Mouse (Mus musculus): ENCODE measurements around the gene Gm49450. TPM values are rescaled to one million over a fixed set of nuclear protein-coding genes. Genes with fewer than 3 reads are reported as not detected.

The Gm49450 gene
- polyA plus RNA-seq (2014; fragmentation: Illumina TruSeq; extraction: RNeasy Lipid Tissue Mini Kit (QIAGEN cat#74804); ENCODE audit: low read depth, low replicate concordance), result not detected

DNA sequence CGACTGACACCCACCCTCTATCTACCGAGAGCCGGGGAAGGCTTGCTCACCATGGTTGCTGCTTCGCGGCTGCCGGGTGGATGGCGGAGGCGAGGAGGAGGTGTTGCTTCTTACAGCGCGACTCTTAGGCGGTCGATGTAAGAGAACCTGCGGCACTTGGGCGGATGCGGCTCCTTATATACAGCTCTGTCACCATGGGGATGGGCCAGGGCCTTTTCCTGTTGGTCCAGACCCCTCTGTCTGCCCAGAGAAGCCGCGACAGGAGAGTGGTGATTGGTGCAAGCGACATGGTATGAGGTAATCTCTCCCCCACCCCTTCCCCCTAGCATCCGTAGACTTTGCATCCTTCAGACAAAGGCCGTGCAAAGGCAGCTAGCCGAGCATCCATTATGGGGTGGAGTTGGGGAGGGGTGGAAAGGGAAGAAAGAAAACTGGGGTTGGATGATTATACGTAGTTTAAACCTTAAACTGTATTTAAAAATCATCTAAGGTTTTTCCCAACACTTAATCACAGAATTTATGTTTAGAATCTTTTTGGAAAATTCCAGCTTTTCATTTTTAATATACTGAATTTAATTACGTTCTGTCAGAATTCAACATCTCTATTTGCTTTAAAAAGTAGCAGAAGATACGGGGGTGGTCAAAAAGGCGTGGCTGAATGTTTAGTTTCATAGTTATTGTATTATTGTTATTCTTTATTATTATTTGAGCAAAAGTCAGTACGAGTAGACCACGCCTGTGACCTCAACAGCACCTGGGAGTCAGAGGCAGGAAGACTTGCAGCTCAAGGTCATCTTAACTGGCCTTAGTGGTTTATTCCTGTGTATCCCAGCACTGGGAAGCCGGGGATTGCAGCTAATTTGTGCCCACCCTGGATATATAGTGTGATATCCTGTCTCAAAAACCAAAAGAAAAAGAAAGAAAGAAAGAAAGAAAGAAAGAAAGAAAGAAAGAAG, at the start of gene Gm49450, which contains the start of gene Tuba1a:
Gene Gm49450, minus strand, starts transcription at position 151 of the 956 bp plus-strand sequence.
Gene Tuba1a, minus strand, starts transcription at position 303 of the 956 bp plus-strand sequence.

DNA sequence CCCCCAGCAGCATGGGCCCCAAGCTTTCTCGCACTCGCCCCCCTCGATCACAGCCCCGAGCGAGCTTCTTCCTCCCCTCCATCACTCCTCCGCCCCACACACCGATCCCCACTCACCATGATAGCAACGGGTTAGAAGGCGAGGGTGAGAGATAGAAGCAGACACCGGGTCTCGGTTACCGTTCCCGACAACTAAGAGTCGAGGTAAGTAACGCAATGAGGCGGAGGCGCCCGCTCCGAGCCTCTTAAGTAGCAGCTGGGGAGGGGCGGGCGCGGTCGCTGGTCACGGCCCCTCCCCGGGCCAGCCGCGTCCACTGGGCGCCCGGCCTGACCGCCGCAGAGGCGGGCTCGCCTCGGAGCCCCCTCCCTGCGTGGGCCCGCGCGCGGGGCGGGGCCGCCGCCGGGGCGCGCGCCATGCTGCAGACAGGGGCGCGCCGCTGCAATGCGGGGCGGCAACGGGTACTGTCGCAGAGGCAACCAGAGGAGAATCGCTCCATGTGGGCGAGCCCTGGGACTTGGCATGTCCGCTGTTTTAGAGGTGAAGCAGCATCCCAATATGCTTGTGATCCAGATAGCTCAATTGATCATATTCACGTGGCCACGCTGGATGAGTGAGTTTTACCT, 19.0 kb downstream of the Gm49450 start, which contains the start of gene Tuba1b:
Gene Tuba1b, minus strand, starts transcription at position 349 of the 623 bp plus-strand sequence.

DNA sequence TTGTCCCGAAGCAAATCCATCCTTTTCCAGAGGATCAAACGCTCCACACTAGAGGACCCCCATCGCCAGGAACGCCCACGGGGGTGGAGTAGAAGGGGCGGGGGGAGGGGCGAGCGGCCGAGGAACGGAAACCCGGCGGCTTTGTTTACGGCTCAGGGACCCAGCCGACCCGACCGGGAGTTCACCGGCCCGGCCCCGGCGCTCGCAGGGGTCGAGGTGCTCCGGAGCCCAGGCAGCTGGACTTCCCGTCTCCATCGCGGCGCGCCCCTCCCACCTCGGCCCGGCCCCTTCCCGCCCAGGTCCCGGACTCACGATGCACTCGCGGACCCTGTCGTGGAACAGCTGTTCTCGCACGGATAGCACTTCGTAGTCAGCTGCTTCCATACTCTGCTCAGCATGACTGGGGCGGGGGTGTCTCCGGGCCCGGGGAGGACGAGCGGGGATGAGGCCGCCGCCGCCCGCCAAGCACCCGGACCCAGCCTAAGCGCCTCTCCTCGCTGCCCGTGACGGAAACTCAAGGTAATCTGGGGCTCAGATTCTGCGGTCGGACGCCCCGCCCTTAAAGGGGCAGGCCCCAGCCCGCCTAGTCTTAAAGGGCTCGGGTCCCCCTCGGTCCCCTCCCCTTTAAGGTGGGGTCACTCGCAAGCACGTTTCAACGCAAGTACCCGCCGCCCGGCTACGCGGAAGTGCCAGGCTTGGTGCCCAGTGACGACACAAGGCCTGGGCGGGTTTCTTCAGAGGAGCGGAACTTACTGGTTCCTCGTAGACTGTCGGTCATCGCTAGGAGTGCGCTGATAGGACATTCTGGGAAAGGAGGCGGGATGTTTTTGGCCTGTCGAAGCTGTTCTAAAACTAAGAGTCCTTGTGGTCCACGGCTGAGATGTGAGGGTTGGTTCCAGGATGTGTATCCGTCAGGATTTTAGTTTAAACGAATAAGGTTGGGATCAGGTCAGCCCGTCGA, 35.5 kb downstream of the Gm49450 start, which contains the start of gene Lmbr1l:
Gene Lmbr1l, minus strand, starts transcription at position 694 of the 961 bp plus-strand sequence.

DNA sequence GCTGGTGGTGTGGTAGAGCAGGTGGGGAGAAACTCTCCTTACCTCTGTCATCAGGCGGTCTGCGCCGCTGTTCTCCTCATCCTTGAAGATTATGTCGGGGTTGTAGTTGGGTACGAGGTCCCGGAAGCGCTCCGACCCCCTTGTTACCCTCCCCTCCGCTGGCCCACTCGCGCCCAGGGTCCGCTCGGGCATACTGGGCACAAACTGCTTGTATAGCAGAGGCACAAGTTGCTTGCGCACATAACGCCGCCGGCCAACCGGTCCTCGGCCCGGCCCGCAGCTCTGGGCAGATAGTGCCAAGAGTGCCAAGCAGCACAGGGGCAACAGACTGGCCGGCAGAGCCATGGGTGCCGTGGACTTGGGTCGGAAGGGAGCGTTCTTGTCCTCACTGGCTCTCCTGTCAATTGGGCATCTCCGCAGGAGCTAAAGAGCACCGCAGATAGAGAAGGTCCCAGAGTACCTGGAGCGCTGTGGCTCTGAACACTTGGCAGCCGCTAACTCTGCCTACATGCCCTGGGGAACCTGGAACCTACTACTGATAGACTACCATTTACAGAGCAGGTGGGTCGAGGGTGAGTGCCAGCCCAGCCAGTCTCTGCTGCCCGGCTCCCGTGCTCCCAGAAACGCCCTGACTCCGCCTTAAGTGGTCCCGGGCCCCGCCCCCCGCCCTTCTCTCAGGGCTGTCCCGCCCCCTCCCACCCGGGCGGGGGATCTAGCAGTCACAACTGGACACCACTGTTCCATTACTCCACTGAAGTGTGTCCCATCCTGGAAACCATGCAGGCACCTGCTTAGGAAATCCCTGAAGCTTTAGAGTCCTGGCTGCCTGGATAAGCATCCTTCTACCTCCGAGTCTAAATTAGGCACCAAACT, 55.2 kb downstream of the Gm49450 start, which contains the start of gene Dhh:
Gene Dhh, minus strand, starts transcription at position 613 of the 873 bp plus-strand sequence.

DNA sequence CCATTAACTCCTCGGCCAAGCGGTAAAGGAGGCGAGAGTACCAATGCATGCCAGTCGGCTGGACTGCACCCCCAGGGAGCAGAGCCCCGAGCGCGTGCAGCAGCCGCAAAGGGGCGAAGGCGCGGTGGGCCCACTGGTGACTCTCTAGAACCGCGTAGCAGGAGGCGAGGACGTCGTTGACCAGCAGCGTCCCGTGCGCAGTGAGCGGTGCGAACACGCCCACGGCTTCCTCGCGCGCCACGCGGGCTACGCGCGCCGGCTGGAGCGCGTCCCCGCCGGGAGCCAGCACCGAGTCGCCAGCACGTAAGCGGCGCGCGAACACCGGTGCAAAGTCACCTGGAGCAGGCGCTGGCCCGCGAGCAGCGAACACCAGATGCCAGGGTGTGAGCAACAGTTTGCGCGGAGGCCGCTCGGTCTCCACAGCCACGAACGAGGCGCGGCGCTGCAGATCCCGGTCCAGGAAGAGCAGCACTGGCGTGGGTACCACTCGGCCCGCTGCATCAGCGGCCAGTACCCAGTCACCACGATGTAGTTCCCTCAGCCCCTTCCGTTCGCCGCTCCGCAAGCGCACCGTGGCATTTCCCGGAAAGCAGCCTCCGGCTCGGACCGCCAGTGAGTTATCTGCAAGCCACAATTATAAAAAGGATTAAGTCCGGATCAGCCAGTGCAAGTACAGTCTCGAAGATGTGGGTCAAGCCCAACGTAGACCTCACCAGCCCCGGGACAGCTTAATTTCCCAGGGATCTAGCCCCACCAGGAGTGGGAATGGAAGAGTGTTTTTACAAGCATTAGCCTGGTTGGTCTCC, 59.2 kb downstream of the Gm49450 start, which contains the start of gene Rhebl1:
Gene Rhebl1, minus strand, starts transcription at position 601 of the 806 bp plus-strand sequence.

Other genes starting within 250 kb of the Gm49450 start
- not detected for gene Ccdc65, start 245.3 kb downstream of the Gm49450 start, polyA plus RNA-seq (2014; fragmentation: Illumina TruSeq; extraction: RNeasy Lipid Tissue Mini Kit (QIAGEN cat#74804); ENCODE audit: low read depth, low replicate concordance)
- gene Fkbp11, start 225.4 kb downstream of the Gm49450 start, polyA plus RNA-seq (2014; fragmentation: Illumina TruSeq; extraction: RNeasy Lipid Tissue Mini Kit (QIAGEN cat#74804); ENCODE audit: low read depth, low replicate concordance), result not detected
- gene Arf3, start 190.3 kb downstream of the Gm49450 start, polyA plus RNA-seq (2014; fragmentation: Illumina TruSeq; extraction: RNeasy Lipid Tissue Mini Kit (QIAGEN cat#74804); ENCODE audit: low read depth, low replicate concordance), result 59.2 TPM
- gene Wnt10b, start 175.4 kb downstream of the Gm49450 start, polyA plus RNA-seq (2014; fragmentation: Illumina TruSeq; extraction: RNeasy Lipid Tissue Mini Kit (QIAGEN cat#74804); ENCODE audit: low read depth, low replicate concordance), result 0.23 TPM
- not detected for gene Wnt1, start 163.7 kb downstream of the Gm49450 start, polyA plus RNA-seq (2014; fragmentation: Illumina TruSeq; extraction: RNeasy Lipid Tissue Mini Kit (QIAGEN cat#74804); ENCODE audit: low read depth, low replicate concordance)
- gene Ddn, start 144.1 kb downstream of the Gm49450 start, polyA plus RNA-seq (2014; fragmentation: Illumina TruSeq; extraction: RNeasy Lipid Tissue Mini Kit (QIAGEN cat#74804); ENCODE audit: low read depth, low replicate concordance), result not detected
- 69.0 TPM for gene Prkag1, start 122.0 kb downstream of the Gm49450 start, polyA plus RNA-seq (2014; fragmentation: Illumina TruSeq; extraction: RNeasy Lipid Tissue Mini Kit (QIAGEN cat#74804); ENCODE audit: low read depth, low replicate concordance)
- gene Kmt2d, start 82.3 kb downstream of the Gm49450 start, polyA plus RNA-seq (2014; fragmentation: Illumina TruSeq; extraction: RNeasy Lipid Tissue Mini Kit (QIAGEN cat#74804); ENCODE audit: low read depth, low replicate concordance), result 2.3 TPM
- 1.5 TPM for gene Rhebl1, start 59.0 kb downstream of the Gm49450 start, polyA plus RNA-seq (2014; fragmentation: Illumina TruSeq; extraction: RNeasy Lipid Tissue Mini Kit (QIAGEN cat#74804); ENCODE audit: low read depth, low replicate concordance)
- gene Dhh, start 55.0 kb downstream of the Gm49450 start, polyA plus RNA-seq (2014; fragmentation: Illumina TruSeq; extraction: RNeasy Lipid Tissue Mini Kit (QIAGEN cat#74804); ENCODE audit: low read depth, low replicate concordance), result 0.47 TPM
- gene Lmbr1l, start 35.3 kb downstream of the Gm49450 start, polyA plus RNA-seq (2014; fragmentation: Illumina TruSeq; extraction: RNeasy Lipid Tissue Mini Kit (QIAGEN cat#74804); ENCODE audit: low read depth, low replicate concordance), result 1.9 TPM
- gene Tuba1b, start 19.0 kb downstream of the Gm49450 start, polyA plus RNA-seq (2014; fragmentation: Illumina TruSeq; extraction: RNeasy Lipid Tissue Mini Kit (QIAGEN cat#74804); ENCODE audit: low read depth, low replicate concordance), result 54.1 TPM
- gene Tuba1a, start 152 bp upstream of the Gm49450 start, polyA plus RNA-seq (2014; fragmentation: Illumina TruSeq; extraction: RNeasy Lipid Tissue Mini Kit (QIAGEN cat#74804); ENCODE audit: low read depth, low replicate concordance), result 44.0 TPM
- 23.9 TPM for gene Tuba1c, start 76.3 kb upstream of the Gm49450 start, polyA plus RNA-seq (2014; fragmentation: Illumina TruSeq; extraction: RNeasy Lipid Tissue Mini Kit (QIAGEN cat#74804); ENCODE audit: low read depth, low replicate concordance)
- gene Prph, start 101.6 kb upstream of the Gm49450 start, polyA plus RNA-seq (2014; fragmentation: Illumina TruSeq; extraction: RNeasy Lipid Tissue Mini Kit (QIAGEN cat#74804); ENCODE audit: low read depth, low replicate concordance), result not detected
- not detected for gene Troap, start 121.0 kb upstream of the Gm49450 start, polyA plus RNA-seq (2014; fragmentation: Illumina TruSeq; extraction: RNeasy Lipid Tissue Mini Kit (QIAGEN cat#74804); ENCODE audit: low read depth, low replicate concordance)
- not detected for gene C1ql4, start 134.3 kb upstream of the Gm49450 start, polyA plus RNA-seq (2014; fragmentation: Illumina TruSeq; extraction: RNeasy Lipid Tissue Mini Kit (QIAGEN cat#74804); ENCODE audit: low read depth, low replicate concordance)
- not detected for gene Dnajc22, start 139.6 kb upstream of the Gm49450 start, polyA plus RNA-seq (2014; fragmentation: Illumina TruSeq; extraction: RNeasy Lipid Tissue Mini Kit (QIAGEN cat#74804); ENCODE audit: low read depth, low replicate concordance)
- gene Spats2, start 172.4 kb upstream of the Gm49450 start, polyA plus RNA-seq (2014; fragmentation: Illumina TruSeq; extraction: RNeasy Lipid Tissue Mini Kit (QIAGEN cat#74804); ENCODE audit: low read depth, low replicate concordance), result 35.1 TPM

Measured in adrenal gland, adult 10 weeks (tissue).